Comparison of ENCODE assay signal across 8 mouse cellular contexts in genomic region chr17:50020211-50021001, GRCm38 (mm10).
DNase-seq lines count a peak whose midpoint lies in the region; ATAC-seq lines count a peak whose summit lies in the region.

No protein-coding gene starts in this region.

- no peak for DNase-seq in lung, adult 18-20 months
- DNase-seq in liver: peak; percentile 91
- DNase-seq in retina, postnatal 1 day: peak; percentile 83
- DNase-seq in gastrocnemius, postnatal 25 days: no peak
- no peak for DNase-seq in thymus, postnatal 25 days

- no peaks in the 10 kb centered on the region for H3K27me3 ChIP-seq in lung, embryonic 15.5 days
- H3K27me3 ChIP-seq in forebrain, embryonic 12.5 days: no peaks in the 10 kb centered on the region; the same call in 1 of the 2 replicates

- no peak overlapping the region for H3K4me3 ChIP-seq in lung, embryonic 15.5 days
- H3K4me3 ChIP-seq in forebrain, embryonic 12.5 days (replicated peaks): no peak overlapping the region

- peak; percentile 73; the same call in 1 of the 2 replicates for ATAC-seq in lung, embryonic 15.5 days (ENCODE audit: borderline replicate concordance, extremely low read depth, low FRiP score, low TSS enrichment)
- ATAC-seq in cerebellum, adult (ENCODE audit: insufficient number of reproducible peaks, low FRiP score, low TSS enrichment): peak; percentile 57
- ATAC-seq in forebrain, embryonic 12.5 days (ENCODE audit: low FRiP score): peak; percentile 76

- H3K36me3 ChIP-seq in lung, embryonic 15.5 days: no peaks in the 10 kb centered on the region
- H3K36me3 ChIP-seq in forebrain, embryonic 12.5 days (replicated peaks): no peaks in the 10 kb centered on the region

- no peak overlapping the region for H3K9ac ChIP-seq in lung, embryonic 15.5 days
- peak overlapping the region; percentile 2; the same call in 1 of the 2 replicates for H3K9ac ChIP-seq in forebrain, embryonic 12.5 days

- WGBS in lung, embryonic 15.5 days: 51% methylated on average over 16 of the region's 16 CpGs
- 48% methylated on average over 16 of the region's 16 CpGs for WGBS in forebrain, embryonic 12.5 days

- H3K4me1 ChIP-seq in lung, embryonic 15.5 days: 0 out of 2 replicates have a peak, but pooled peaks cover 11% of the 10 kb centered on the region
- peaks cover 44% of the 10 kb centered on the region for H3K4me1 ChIP-seq in forebrain, embryonic 12.5 days

- H3K4me2 ChIP-seq in lung, embryonic 15.5 days: no peak overlapping the region
- peak overlapping the region; percentile 29 for H3K4me2 ChIP-seq in forebrain, embryonic 12.5 days

- H3K27ac ChIP-seq in lung, embryonic 15.5 days: no peak overlapping the region
- H3K27ac ChIP-seq in forebrain, embryonic 12.5 days: peak overlapping the region; percentile 87

- no peaks in the 10 kb centered on the region for H3K9me3 ChIP-seq in lung, embryonic 15.5 days
- no peaks in the 10 kb centered on the region for H3K9me3 ChIP-seq in forebrain, embryonic 12.5 days

Comparison
In these comparisons a context has a peak if more than half of its experiments do, and no peak if none do; other contexts are left out.
1. DNase-seq: peak in liver (single experiment) and retina, postnatal 1 day (single experiment); none in lung, adult 18-20 months (0 of 2), gastrocnemius, postnatal 25 days (single experiment) and thymus, postnatal 25 days (single experiment).
2. Peak in every context shown above with its lines, with median percentiles within 50 percentile points of each other: ATAC-seq.